Mouse (Mus musculus) ES-E14 (cell line): ENCODE results near the gene Sdc4.

Experiments
- CHD2 ChIP-seq: IDR thresholded peaks from 2 replicates; pipeline ENCODE4 v1.6.1; 2014; ENCODE audit warnings: mild to moderate bottlenecking, low read depth, low read length, inconsistent platforms
- HCFC1 ChIP-seq: IDR thresholded peaks from 2 replicates; pipeline ENCODE4 v1.6.1; 2012; ENCODE audit warnings: low read length, inconsistent platforms, borderline replicate concordance; ENCODE audit not compliant: insufficient read depth
- MAFK ChIP-seq: IDR thresholded peaks from 2 replicates; pipeline ENCODE4 v1.6.1; 2014; ENCODE audit warnings: mild to moderate bottlenecking, low read depth, low read length, inconsistent platforms; ENCODE audit not compliant: insufficient read depth
- ZC3H11A ChIP-seq: IDR thresholded peaks from 2 replicates; pipeline ENCODE4 v1.6.1; 2012; ENCODE audit warnings: low read depth, mild to moderate bottlenecking, inconsistent platforms, low read length, borderline replicate concordance

DNA sequence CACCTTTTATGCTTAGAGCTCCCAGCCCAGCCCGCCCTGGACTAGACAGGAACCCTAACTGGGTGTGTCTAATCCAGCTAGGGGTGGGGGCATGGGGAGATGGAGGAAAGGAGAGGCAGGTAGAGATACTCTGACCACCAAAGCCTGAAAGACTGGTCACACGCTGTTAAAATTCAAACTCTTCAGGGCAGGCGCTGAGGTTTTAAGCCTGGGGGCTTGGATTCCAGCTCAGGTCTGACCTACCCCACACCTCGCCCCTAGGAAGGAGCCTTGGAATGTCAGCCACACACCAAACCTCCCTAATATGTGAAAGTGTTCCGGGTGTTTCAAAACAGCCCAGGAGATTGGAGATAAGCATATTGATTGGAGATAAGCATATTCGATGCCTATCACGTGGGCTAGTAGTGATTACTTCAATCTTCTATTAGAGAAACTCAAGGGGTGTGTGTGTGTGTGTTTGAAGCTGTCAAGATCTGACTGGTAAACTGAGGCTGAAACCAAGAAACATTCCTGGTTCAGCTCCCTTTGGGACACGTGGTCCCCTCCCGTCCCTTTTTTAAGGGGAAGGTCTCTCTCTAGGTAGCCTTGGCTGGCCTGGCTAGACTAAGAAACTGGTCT is 10.3 kb downstream of the Sdc4 start:
- no peak for TF ChIP-seq ZC3H11A
- TF ChIP-seq CHD2: no peak
- TF ChIP-seq HCFC1: no peak
- no peak for TF ChIP-seq MAFK
